ENCODE assay signal across 8 mouse cellular contexts in the genomic region with DNA sequence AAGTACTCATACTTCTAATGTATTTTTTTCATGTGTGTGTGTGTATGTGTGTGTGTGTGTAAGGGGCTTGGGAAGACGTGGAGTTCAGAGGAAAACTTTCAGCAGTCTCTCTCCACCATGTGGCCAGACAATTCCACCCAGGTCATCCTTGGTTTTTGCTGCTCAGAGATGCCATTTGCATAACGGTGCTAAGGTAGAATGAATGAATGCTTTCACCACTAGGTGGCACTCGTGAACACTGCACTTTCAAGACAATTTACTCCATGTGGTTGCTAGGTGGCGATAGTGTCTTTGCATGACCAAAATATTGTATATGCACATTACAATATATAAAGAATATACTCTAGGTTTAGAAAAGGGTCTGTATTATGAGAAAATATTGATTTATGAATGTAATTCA. TPM values are rescaled to one million over a fixed set of nuclear protein-coding genes. Genes with fewer than 3 reads are reported as not detected.
DNase-seq lines count a peak whose midpoint lies in the region; ATAC-seq and TF ChIP-seq lines count a peak whose summit lies in the region.

No protein-coding gene starts in this region.

- DNase-seq in 416B (ENCODE audit: low read depth) (peak; percentile 91), NIH3T3 (ENCODE audit: low read depth) (peak; percentile 97)
- peak; percentile 61 for DNase-seq in cerebellum, adult 9-11 months
- peak; percentile 62 to 91 for DNase-seq in frontal cortex, adult 2 months (ENCODE audit: extremely low spot score in 1 of 2, low spot score in 1 of 2)
- peak; percentile 46 to 61 for DNase-seq in kidney, adult 8-10 months
- DNase-seq in monocyte, adult 2 months (ENCODE audit: low read depth in 1 of 2, low spot score in 2 of 2) = peak; percentile 6 to 28
- DNase-seq in stomach, postnatal 0 days (ENCODE audit: low spot score) = peak; percentile 63

- TF ChIP-seq EP300 in stomach, postnatal 0 days (optimal IDR thresholded peaks at IDR 0.05) = no peak

- H3K4me1 ChIP-seq in limb, embryonic 13.5 days = no peaks in the 10 kb centered on the region
- H3K4me1 ChIP-seq in stomach, postnatal 0 days (replicated peaks; ENCODE audit: control insufficient read depth, insufficient read depth) = no peaks in the 10 kb centered on the region

- H3K4me2 ChIP-seq in limb, embryonic 13.5 days (replicated peaks) = no peak overlapping the region
- no peak overlapping the region for H3K4me2 ChIP-seq in stomach, postnatal 0 days (replicated peaks; ENCODE audit: low read depth)

- peaks cover 15% of the 10 kb centered on the region for H3K36me3 ChIP-seq in limb, embryonic 13.5 days
- peaks cover 6% of the 10 kb centered on the region for H3K36me3 ChIP-seq in stomach, postnatal 0 days (ENCODE audit: control insufficient read depth, insufficient read depth, low read length)

- H3K27ac ChIP-seq in limb, embryonic 13.5 days = no peak overlapping the region
- H3K27ac ChIP-seq in stomach, postnatal 0 days (replicated peaks) = no peak overlapping the region

- WGBS in limb, embryonic 13.5 days = 22% methylated on average over 4 of the region's 4 CpGs
- 17% methylated on average over 4 of the region's 4 CpGs for WGBS in stomach, postnatal 0 days

- H3K27me3 ChIP-seq in limb, embryonic 13.5 days = no peaks in the 10 kb centered on the region
- H3K27me3 ChIP-seq in stomach, postnatal 0 days (ENCODE audit: control insufficient read depth, insufficient read depth, low read length) = no peaks in the 10 kb centered on the region

- H3K9me3 ChIP-seq in limb, embryonic 13.5 days = no peaks in the 10 kb centered on the region
- H3K9me3 ChIP-seq in stomach, postnatal 0 days (ENCODE audit: control insufficient read depth, low read length) = no peaks in the 10 kb centered on the region

- H3K4me3 ChIP-seq in limb, embryonic 13.5 days = no peak overlapping the region
- no peak overlapping the region for H3K4me3 ChIP-seq in stomach, postnatal 0 days (ENCODE audit: low read depth, low read length)

- peak; percentile 100 for TF ChIP-seq CTCF in stomach, postnatal 0 days (IDR thresholded peaks at IDR 0.05; ENCODE audit: low read depth)

- peak; percentile 40; the same call in 1 of the 2 replicates for ATAC-seq in limb, embryonic 13.5 days (ENCODE audit: low FRiP score, low read depth)
- peak; percentile 64; the same call in 1 of the 2 replicates for ATAC-seq in stomach, postnatal 0 days (ENCODE audit: low FRiP score, low TSS enrichment)

- H3K9ac ChIP-seq in limb, embryonic 13.5 days = no peak overlapping the region
- no peak overlapping the region for H3K9ac ChIP-seq in stomach, postnatal 0 days (ENCODE audit: low read length)

RNA-seq across cellular contexts. Expression of gene Rwdd1, which starts 32.7 kb away (rescaled TPM):
- polyA plus RNA-seq in frontal cortex, adult 2 months (2012; rRNA removed) = 60.9 and 78.0 TPM in 2 replicates
- 146 and 152 TPM in 2 replicates for polyA plus RNA-seq in limb, embryonic 13.5 days (2015; fragmentation: Nextera tagmentation; extraction: Ambion mirVana)
- 104 and 109 TPM in 2 replicates for polyA plus RNA-seq in stomach, postnatal 0 days (2015; fragmentation: Nextera tagmentation; extraction: Ambion mirVana)

RNA-seq across cellular contexts. Expression of gene Zup1, which starts 35.7 kb away (rescaled TPM):
- 6.8 and 8.3 TPM in 2 replicates for polyA plus RNA-seq in frontal cortex, adult 2 months (2012; rRNA removed)
- polyA plus RNA-seq in limb, embryonic 13.5 days (2015; fragmentation: Nextera tagmentation; extraction: Ambion mirVana) = 28.9 and 29.5 TPM in 2 replicates
- polyA plus RNA-seq in stomach, postnatal 0 days (2015; fragmentation: Nextera tagmentation; extraction: Ambion mirVana) = 8.6 and 8.8 TPM in 2 replicates

RNA-seq across cellular contexts. Expression of gene Trappc3l, which starts 50.6 kb away (rescaled TPM):
- not detected in 2 replicates for polyA plus RNA-seq in frontal cortex, adult 2 months (2012; rRNA removed)
- polyA plus RNA-seq in limb, embryonic 13.5 days (2015; fragmentation: Nextera tagmentation; extraction: Ambion mirVana) = not detected in 2 replicates
- polyA plus RNA-seq in stomach, postnatal 0 days (2015; fragmentation: Nextera tagmentation; extraction: Ambion mirVana) = not detected in 2 replicates

RNA-seq across cellular contexts. Expression of gene Calhm4, which starts 57.3 kb away (rescaled TPM):
- polyA plus RNA-seq in frontal cortex, adult 2 months (2012; rRNA removed) = not detected in 2 replicates
- polyA plus RNA-seq in limb, embryonic 13.5 days (2015; fragmentation: Nextera tagmentation; extraction: Ambion mirVana) = 0.06 TPM in 1 of 2 replicates, not detected in the other
- polyA plus RNA-seq in stomach, postnatal 0 days (2015; fragmentation: Nextera tagmentation; extraction: Ambion mirVana) = not detected in 2 replicates

Comparison
In these comparisons a context has a peak if more than half of its experiments do, and no peak if none do; other contexts are left out.
1. DNase-seq: peak in every context shown above with its lines; median percentile 97 in NIH3T3; 91 in 416B; 76 in frontal cortex, adult 2 months; 63 in stomach, postnatal 0 days; 61 in cerebellum, adult 9-11 months; 54 in kidney, adult 8-10 months; 17 in monocyte, adult 2 months.